Mouse (Mus musculus) heart, adult 9 months (tissue): ENCODE measurements around the gene Cyp3a44.
"Not testable (repeated sequence)": the region's sequence is repeated elsewhere in the genome, so short reads cannot be mapped to it uniquely, and the experiment has no call there.

Experiments
- DNase-seq, 2 experiments: peaks; one replicate each; pipeline ENCODE4 v3.0.0; 2022; ENCODE audit warnings: low spot score in 2 of 2

Cyp3a44 gene

GRCm38 (mm10) chr5:145805796-145806195 lies at the start of gene Cyp3a44:
Cyp3a44 (minus strand) TSS chr5:145805874.
- DNase-seq: not testable (repeated sequence)

- DNase-seq: not testable (repeated sequence)
Measured at GRCm38 (mm10) chr5:145800229-145800628, 5.4 kb downstream of the Cyp3a44 start.

GRCm38 (mm10) chr5:145793232-145793631 lies 12.4 kb downstream of the Cyp3a44 start:
- not testable (repeated sequence) for DNase-seq

- DNase-seq: not testable (repeated sequence)
Measured at GRCm38 (mm10) chr5:145737512-145737911, 68.2 kb downstream of the Cyp3a44 start.
